Comparison of ENCODE assay signal across 15 mouse cellular contexts in genomic region chr7:65454269-65454668, GRCm38 (mm10).
DNase-seq lines count a peak whose midpoint lies in the region; ATAC-seq and TF ChIP-seq lines count a peak whose summit lies in the region.
"Had no signal": no experiment of that assay in that cellular context is flagged by ENCODE, and none has a peak within 500 bp of the region (broad histone marks: within the 10 kb centered on the region; RNA-seq: fewer than 3 reads in every experiment).

No protein-coding gene starts in this region.

- no peaks in the 10 kb centered on the region for H3K36me3 ChIP-seq in embryonic facial prominence, embryonic 14.5 days (ENCODE audit: control insufficient read depth, insufficient read depth, low read length)
- no peaks in the 10 kb centered on the region for H3K36me3 ChIP-seq in embryonic facial prominence, embryonic 10.5 days (replicated peaks)
- H3K36me3 ChIP-seq in forebrain, embryonic 11.5 days (ENCODE audit: control insufficient read depth, insufficient read depth, low read length): no peaks in the 10 kb centered on the region
- H3K36me3 ChIP-seq in liver, postnatal 0 days (replicated peaks; ENCODE audit: insufficient read depth, low read length): no peaks in the 10 kb centered on the region
- H3K36me3 ChIP-seq: embryonic facial prominence, embryonic 13.5 days; heart, embryonic 10.5 days had no signal

- ATAC-seq in embryonic facial prominence, embryonic 14.5 days (ENCODE audit: low read depth): 0 out of 2 replicates have a peak, but pooled peaks have one; percentile 12
- ATAC-seq in forebrain, embryonic 11.5 days (replicated peaks; ENCODE audit: low FRiP score): peak; percentile 60; the same call in 1 of the 2 replicates
- no peak for ATAC-seq in erythroblast, adult 5-6 weeks (replicated peaks; ENCODE audit: low FRiP score, poor library complexity, severe bottlenecking)
- no peak for ATAC-seq in liver, postnatal 0 days

- TF ChIP-seq EP300 in liver, postnatal 0 days (IDR thresholded peaks at IDR 0.05; ENCODE audit: low read depth): no peak

- H3K27me3 ChIP-seq in embryonic facial prominence, embryonic 14.5 days (replicated peaks; ENCODE audit: control insufficient read depth, insufficient read depth, low read length): no peaks in the 10 kb centered on the region
- no peaks in the 10 kb centered on the region for H3K27me3 ChIP-seq in embryonic facial prominence, embryonic 10.5 days (replicated peaks; ENCODE audit: low read depth, poor library complexity, severe bottlenecking)
- H3K27me3 ChIP-seq in forebrain, embryonic 11.5 days (ENCODE audit: control insufficient read depth, insufficient read depth, low read length): no peaks in the 10 kb centered on the region
- no peaks in the 10 kb centered on the region for H3K27me3 ChIP-seq in liver, postnatal 0 days (ENCODE audit: insufficient read depth, low read length)
- H3K27me3 ChIP-seq: embryonic facial prominence, embryonic 13.5 days had no signal

- no peak for TF ChIP-seq CTCF in liver, postnatal 0 days (IDR thresholded peaks at IDR 0.05; ENCODE audit: low read depth)

- no peaks in the 10 kb centered on the region for H3K9me3 ChIP-seq in embryonic facial prominence, embryonic 14.5 days (ENCODE audit: control insufficient read depth, low read length)
- H3K9me3 ChIP-seq in embryonic facial prominence, embryonic 10.5 days: no peaks in the 10 kb centered on the region
- H3K9me3 ChIP-seq in forebrain, embryonic 11.5 days (ENCODE audit: control insufficient read depth, low read length): no peaks in the 10 kb centered on the region
- no peaks in the 10 kb centered on the region for H3K9me3 ChIP-seq in liver, postnatal 0 days (ENCODE audit: low read length)
- H3K9me3 ChIP-seq: embryonic facial prominence, embryonic 13.5 days; heart, embryonic 10.5 days had no signal

- H3K4me3 ChIP-seq in embryonic facial prominence, embryonic 14.5 days (ENCODE audit: low read depth, low read length): no peak overlapping the region
- no peak overlapping the region for H3K4me3 ChIP-seq in embryonic facial prominence, embryonic 10.5 days
- no peak overlapping the region for H3K4me3 ChIP-seq in forebrain, embryonic 11.5 days (ENCODE audit: low read depth, low read length)
- no peak overlapping the region for H3K4me3 ChIP-seq in liver, postnatal 0 days (ENCODE audit: low read depth, low read length)
- H3K4me3 ChIP-seq: embryonic facial prominence, embryonic 13.5 days; heart, embryonic 10.5 days had no signal

- H3K27ac ChIP-seq in embryonic facial prominence, embryonic 14.5 days (replicated peaks; ENCODE audit: low read depth, low read length): no peak overlapping the region
- no peak overlapping the region for H3K27ac ChIP-seq in embryonic facial prominence, embryonic 10.5 days (replicated peaks)
- H3K27ac ChIP-seq in forebrain, embryonic 11.5 days (ENCODE audit: low read depth, low read length): no peak overlapping the region
- no peak overlapping the region for H3K27ac ChIP-seq in liver, postnatal 0 days (ENCODE audit: low read depth)
- H3K27ac ChIP-seq: embryonic facial prominence, embryonic 13.5 days; heart, embryonic 10.5 days had no signal

- peak; percentile 45 for DNase-seq in embryonic facial prominence, embryonic 14.5 days (ENCODE audit: low spot score)
- DNase-seq in embryonic facial prominence, embryonic 10.5 days (ENCODE audit: low spot score): no peak
- DNase-seq in NIH3T3 (ENCODE audit: low read depth): peak; percentile 8
- DNase-seq in forebrain, embryonic 11.5 days (ENCODE audit: low spot score): no peak
- peak; percentile 28 for DNase-seq in mesoderm, embryonic 11.5 days (ENCODE audit: low read depth, low spot score)
- DNase-seq in thymus, adult 18-20 months: no peak
- DNase-seq in liver, postnatal 0 days: no peak
- DNase-seq: adrenal gland, postnatal 14 days; cerebellum, adult 18-20 months; kidney, postnatal 14 days; lung, postnatal 14 days had no signal

- H3K9ac ChIP-seq in embryonic facial prominence, embryonic 14.5 days (ENCODE audit: low read depth, low read length): no peak overlapping the region
- no peak overlapping the region for H3K9ac ChIP-seq in forebrain, embryonic 11.5 days (ENCODE audit: low read length)
- no peak overlapping the region for H3K9ac ChIP-seq in liver, postnatal 0 days (replicated peaks)
- H3K9ac ChIP-seq: embryonic facial prominence, embryonic 13.5 days had no signal

- 26% methylated on average over 3 of the region's 3 CpGs for WGBS in embryonic facial prominence, embryonic 14.5 days
- WGBS in embryonic facial prominence, embryonic 10.5 days: 19% methylated on average over 3 of the region's 3 CpGs
- WGBS in forebrain, embryonic 11.5 days: 18% methylated on average over 3 of the region's 3 CpGs
- WGBS in liver, postnatal 0 days (ENCODE audit: insufficient replicate concordance): 56% methylated on average over 3 of the region's 3 CpGs

- 0 out of 2 replicates have a peak, but pooled peaks cover 4% of the 10 kb centered on the region for H3K4me1 ChIP-seq in embryonic facial prominence, embryonic 14.5 days (ENCODE audit: control insufficient read depth, insufficient read depth, low read length)
- peaks cover 10% of the 10 kb centered on the region for H3K4me1 ChIP-seq in embryonic facial prominence, embryonic 10.5 days
- peaks cover 6% of the 10 kb centered on the region for H3K4me1 ChIP-seq in forebrain, embryonic 11.5 days (replicated peaks; ENCODE audit: control insufficient read depth, insufficient read depth, low read length)
- no peaks in the 10 kb centered on the region for H3K4me1 ChIP-seq in liver, postnatal 0 days (ENCODE audit: insufficient read depth)
- H3K4me1 ChIP-seq: embryonic facial prominence, embryonic 13.5 days had no signal

- H3K4me2 ChIP-seq in embryonic facial prominence, embryonic 14.5 days (ENCODE audit: low read depth, low read length): no peak overlapping the region
- no peak overlapping the region for H3K4me2 ChIP-seq in forebrain, embryonic 11.5 days (ENCODE audit: low read depth, low read length, severe bottlenecking)
- no peak overlapping the region for H3K4me2 ChIP-seq in liver, postnatal 0 days (ENCODE audit: low read depth, low read length)
- H3K4me2 ChIP-seq: embryonic facial prominence, embryonic 13.5 days; liver, embryonic 11.5 days had no signal

Comparison
In these comparisons a context has a peak if more than half of its experiments do, and no peak if none do; other contexts are left out.
1. DNase-seq: peak in embryonic facial prominence, embryonic 14.5 days (single experiment), NIH3T3 (single experiment) and mesoderm, embryonic 11.5 days (single experiment); none in embryonic facial prominence, embryonic 10.5 days (single experiment), forebrain, embryonic 11.5 days (single experiment), thymus, adult 18-20 months (0 of 2) and liver, postnatal 0 days (single experiment).
2. ATAC-seq: peak in embryonic facial prominence, embryonic 14.5 days (single experiment) and forebrain, embryonic 11.5 days (single experiment); none in erythroblast, adult 5-6 weeks (single experiment) and liver, postnatal 0 days (single experiment).